Mouse (Mus musculus) brain, embryonic 14.5 days (tissue): ENCODE results near the gene Ophn1.

Experiments used
- CTCF ChIP-seq: fragments of 200-500 bp; IDR thresholded peaks from 2 replicates; pipeline ENCODE4 v1.5.1; 2012; ENCODE audit warnings: inconsistent platforms, mild to moderate bottlenecking, moderate library complexity, borderline replicate concordance; ENCODE audit not compliant: insufficient read depth, insufficient read length; ENCODE audit errors: extremely low read depth
- POLR2A ChIP-seq: fragments of 200-500 bp; IDR thresholded peaks from 2 replicates; pipeline ENCODE4 v1.6.1; 2012; ENCODE audit warnings: mild to moderate bottlenecking, inconsistent platforms, borderline replicate concordance; ENCODE audit not compliant: poor library complexity, insufficient read depth, insufficient read length, severe bottlenecking; ENCODE audit errors: extremely low read depth

GRCm38 (mm10) chrX:98874086-98874485 lies 16.7 kb downstream of the Ophn1 start:
- no peak for TF ChIP-seq CTCF
- no peak for TF ChIP-seq POLR2A
